Mouse (Mus musculus) natural killer cell, adult 2 months (primary cell): ENCODE measurements around the gene Ptn.

Experiments
- DNase-seq, 2 experiments: peaks; one replicate each; pipeline ENCODE4 v3.0.0; 2022; ENCODE audit warnings: low spot score in 2 of 2

Ptn gene

DNA sequence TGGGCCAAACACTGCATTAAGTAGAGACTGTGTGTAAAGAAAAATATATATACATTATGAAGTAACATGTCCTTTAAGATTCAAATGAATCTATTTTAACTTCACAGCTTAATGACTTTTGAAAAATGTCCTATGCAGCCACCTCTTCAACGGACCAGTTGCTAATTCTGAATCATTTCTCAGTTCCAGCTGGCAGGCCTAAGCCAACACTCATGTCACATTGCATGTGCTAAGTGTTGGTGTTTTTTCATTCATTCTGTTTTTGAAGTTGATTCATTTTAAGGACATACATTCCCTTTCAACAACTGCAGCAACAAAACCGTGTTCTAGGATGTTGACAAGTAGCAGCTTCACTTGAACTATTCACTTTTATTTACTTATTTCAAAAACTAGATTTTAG lies 6.0 kb upstream of the Ptn start:
- no peak for DNase-seq

DNA sequence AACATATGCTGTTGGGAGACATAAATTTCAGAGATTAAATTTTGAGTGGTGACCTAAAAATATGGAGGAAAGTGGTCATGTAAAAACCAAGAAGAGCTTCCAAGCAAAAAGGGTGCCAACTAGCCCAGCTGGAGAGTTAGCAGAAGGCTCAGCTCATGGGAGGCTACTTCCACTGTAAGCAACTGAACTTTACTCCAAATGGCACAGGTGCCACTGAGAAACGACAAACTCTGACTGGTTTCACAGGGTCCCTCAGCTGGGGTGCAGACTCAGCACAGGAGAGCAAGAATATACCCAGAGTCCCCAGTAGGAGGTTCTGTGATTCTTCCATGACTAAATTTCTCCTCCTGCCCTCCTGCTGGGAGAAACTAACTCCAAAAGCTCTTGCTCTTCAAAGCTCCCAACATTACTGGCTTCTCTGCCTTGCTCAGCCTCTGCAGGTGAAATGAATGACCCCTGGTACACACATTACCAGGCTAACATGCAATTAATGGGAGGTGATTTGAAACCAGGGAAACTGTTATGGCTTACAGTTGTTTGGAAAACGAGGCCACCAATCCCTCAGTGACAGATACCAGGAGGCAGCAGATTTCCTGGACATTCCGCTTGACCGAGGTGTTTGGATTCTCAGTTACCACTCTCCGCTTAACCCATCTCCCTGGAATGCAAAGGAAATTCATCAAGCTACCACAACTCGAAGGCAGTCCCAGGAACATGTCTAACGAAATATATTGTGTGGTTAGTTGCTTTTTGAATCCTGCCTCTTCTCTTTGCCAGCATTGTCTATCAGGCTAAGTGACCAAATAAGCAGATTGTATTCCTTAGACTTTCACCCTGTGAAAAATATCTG lies 2.9 kb upstream of the Ptn start:
- DNase-seq, result no peak

DNA sequence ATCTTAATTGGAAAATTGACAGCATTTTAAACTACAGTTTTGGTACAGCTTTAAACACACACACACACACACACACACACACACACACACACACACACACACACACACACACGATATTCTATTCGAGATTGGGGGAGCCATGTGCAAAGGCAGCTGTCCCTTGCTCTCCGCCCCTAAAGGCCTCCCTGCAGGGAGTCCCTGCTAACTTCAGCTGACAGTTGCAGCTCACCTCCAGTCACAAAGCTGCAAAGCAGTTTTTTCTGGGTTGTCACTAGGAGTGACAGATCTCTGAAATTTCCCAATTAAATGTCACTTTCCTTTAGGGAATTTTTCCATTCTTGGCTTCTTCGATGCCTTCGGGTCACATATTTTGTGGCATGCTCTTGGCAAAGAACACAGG lies 428 bp upstream of the Ptn start:
- no peak for DNase-seq

DNA sequence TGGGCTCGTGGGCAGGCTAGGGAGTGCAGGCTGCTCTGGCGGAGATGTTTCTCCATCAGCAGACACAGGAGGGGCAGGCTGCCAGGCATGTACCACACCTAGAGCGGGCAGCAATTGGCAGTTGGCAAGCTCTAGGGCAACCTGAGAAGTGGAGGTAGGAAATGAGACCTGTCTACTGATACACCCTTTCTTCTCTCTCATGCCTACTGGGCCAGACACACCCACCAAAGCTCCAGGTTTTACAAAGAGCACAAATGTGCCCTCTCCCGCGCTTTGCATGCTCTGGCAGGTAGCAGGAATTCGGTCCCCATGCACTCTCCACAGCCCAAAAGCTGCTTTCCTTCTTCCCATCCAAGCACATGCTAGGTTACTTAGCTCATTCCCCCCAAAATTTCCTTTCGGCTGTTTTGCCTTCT lies 701 bp downstream of the Ptn start:
- no peak for DNase-seq

DNA sequence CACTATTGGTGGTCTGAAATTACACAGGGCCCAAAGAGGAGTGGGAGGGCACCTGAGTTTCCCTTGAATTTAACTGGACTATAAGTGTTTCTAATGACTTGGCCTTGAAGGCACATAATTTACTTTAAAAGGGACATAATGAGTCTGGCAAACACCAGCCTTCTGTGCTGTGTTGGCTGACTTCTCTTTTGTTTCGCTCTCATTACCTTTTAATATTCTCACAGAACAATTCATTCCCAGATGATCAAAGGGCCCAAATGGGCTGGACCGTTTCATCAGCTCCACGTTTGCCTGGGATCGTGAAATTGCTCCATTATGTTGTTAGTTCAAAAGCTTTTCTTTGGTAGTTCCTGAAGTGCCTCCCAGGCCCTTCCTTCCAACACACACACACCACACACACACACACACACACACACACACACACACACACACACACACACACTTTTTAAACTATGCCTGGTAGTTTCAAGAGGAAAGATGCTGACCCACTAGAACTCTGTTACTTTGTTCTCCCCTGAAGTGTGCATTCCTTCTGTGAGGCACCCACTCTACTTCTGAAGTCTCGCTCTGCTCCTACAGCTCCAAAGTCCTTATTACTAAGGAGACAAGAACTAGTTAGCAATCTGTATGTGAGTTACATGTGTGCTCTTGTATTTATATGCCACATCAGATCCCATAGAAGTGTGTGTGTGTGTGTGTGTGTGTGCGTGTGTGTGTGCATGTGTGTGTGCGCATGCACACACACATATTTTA lies 1.5 kb downstream of the Ptn start:
- no peak for DNase-seq

DNA sequence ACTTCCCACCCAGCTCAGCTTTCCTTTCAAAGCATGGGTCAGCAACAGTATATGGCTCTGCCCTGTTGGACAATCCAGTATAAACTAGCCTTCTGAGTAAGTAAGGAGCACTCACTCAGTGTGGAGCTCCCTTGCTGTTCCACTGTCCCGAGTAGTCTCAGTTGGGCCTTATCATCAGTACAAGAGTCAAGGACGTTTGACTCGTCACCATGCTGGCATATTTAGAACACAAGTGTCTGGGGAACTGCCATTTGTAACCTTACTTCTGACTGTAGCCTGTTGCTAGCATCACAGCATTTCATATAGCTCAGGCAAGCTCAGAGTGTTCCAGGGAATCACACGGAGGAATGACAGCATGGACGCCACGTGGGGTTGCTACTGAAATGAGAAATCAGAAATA lies 3.1 kb downstream of the Ptn start:
- no peak for DNase-seq

DNA sequence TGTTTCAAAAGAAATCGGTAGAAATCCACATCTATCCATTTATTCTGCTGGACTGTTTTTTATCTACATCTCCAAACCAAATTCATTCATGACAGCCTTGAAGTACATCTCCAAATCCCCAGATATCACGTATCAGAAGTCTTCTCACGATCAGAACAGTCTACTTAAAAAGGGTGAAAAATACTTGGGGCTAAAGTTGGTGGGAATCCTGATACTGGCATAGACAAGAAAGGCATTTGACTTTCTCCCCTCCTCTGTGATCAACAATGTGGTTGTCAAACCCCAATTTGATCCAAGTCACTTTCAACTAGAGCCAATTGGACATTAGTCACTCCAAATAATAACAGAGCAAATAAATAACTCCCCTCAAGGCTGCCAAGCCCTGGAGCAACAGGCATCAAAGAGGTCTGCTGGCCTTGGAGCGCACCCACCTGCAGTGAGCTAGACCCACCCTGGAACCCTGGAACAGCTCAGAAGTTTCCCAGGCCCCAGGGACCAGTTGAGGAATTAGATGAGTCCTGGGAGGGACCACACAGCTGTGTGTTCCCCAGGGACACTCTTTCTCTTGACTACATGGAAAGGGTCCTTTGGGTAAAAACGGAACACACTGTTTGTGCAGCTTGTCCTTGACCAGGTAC lies 9.6 kb downstream of the Ptn start:
- DNase-seq, result no peak

DNA sequence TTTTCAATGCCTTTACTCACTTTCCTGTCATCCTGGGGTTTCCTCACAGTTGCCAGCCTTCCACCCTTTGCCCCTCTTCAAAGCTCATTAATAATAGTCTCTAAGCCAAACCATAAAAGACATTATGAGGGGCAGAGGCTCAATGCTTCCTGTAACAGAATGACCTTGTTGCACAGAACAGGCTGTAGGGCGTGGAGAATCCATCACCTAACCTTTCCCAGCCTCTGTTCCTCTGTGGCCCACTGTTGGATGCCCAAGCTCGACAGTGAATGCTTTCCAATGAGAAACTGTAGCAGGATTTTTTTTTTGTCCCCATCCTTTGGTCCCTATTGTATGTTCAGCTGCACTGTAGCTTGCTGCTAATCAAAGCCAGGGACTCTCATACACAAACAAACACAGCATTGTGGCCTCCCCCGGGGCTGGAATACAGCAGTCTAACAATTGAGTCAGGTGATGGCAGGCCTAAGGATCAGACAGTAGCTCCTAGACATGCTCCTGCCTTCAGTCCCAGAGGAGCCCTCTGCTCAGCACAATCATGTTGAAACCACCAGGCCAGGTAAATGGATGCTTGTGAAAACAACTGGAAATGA lies 12.9 kb downstream of the Ptn start:
- no peak for DNase-seq

DNA sequence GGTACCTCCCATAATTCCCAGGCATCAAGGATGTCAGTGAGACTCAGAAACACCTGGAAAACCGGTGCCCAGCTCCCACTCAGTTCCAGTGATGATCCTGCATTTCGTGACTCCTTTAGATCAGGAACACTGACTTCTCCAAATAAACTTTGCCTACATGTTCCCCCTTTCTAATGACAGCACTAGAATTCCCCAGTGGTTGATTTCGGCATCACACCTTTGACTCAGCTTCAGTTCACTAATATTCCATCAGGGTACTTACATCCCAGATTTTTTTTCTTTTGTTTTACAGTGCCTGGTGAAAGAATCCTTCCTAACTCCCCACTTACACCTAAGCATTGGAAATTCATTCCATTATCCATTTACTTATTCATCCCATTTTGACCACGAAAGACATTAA lies 15.5 kb downstream of the Ptn start:
- no peak for DNase-seq

DNA sequence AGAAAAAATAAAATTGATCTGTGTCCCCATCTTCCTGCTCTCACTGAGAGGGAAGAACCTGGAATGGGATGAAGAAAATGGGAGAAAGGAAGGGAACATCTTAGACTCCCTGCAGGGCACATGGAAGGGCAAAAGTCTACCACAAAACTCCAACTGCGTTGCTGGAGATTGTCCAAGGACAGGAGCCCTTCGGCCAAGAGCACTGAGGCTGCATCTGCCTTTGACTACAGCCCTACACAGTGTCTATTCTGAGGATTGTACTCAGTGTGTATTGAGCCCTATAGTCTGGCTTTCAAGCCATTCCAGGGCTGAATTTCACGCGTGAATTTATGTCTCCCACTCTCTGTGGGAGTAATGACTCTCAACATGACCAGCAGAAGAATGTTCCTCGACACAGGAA lies 16.2 kb downstream of the Ptn start:
- no peak for DNase-seq

DNA sequence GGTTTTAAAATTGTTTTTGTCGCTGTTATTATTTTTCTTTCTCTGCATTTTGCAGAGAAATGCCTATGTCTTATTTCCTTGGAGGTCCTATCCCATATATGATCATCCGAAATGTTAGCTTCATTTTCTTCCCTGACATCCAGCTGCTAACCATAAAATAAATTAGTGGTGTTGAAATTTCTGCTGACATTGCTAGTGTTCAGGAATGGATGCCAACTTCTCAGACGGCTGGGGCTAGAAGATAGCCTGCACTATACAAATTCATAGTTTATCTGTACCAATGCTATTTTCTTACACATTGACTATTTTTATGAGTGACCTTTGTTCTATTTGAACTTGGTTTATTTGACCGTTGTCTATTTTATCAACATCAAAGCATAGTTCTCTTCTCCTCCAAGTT lies 20.8 kb downstream of the Ptn start:
- DNase-seq, result no peak

DNA sequence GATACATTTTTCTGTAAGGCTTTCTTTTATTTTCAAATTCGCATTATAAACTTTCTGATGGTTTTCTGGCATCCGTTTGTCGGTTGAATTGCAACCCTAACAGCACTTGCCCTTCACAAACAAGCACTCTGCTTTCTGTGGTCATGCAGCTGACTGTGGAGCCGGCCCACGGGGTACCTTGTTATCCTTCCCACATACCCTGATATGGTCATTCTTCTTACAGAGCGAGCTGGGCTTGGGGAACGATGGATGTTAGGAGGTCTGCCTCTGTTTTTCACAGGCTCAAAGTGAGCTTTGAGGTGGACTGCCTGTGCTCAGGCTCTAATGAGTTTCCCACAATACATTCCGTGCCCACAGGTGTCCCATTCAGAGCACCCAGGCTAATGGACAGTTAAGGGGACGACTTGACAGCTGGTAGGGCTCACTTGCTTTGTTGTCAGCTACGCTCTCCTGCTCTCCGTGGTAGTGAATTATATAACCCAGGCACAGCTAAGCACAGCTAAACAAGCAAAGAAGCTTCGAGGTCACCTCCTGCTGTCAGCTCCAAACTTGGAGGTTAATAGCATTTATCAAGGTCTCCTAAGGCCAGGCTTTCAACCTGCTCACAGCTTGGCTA lies 21.3 kb downstream of the Ptn start:
- no peak for DNase-seq

DNA sequence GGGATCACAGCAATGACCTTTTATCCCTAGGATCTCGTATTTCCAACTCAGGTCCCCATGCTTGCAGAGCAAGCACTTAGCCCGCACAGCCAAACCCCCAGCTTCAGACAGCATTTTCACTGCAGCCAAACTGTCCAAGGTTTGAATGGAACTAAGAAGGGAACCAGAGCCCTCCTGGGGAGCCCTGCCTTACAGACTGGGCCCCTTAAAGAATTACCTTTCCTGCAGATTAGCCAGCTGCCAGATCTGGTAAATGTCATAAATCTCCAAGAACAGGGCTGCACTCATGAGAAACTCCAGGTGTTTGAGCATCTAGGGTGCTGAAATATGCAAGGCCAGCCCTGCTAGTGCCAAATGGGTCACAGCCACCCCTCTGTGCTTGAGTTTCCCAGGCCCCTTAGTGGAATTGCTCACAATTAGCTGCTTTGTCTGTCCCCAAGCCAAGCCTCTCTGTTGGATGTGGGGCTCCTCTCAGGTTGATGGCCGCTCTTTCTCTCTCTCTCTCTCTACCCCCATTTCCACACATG lies 25.3 kb downstream of the Ptn start:
- no peak for DNase-seq

DNA sequence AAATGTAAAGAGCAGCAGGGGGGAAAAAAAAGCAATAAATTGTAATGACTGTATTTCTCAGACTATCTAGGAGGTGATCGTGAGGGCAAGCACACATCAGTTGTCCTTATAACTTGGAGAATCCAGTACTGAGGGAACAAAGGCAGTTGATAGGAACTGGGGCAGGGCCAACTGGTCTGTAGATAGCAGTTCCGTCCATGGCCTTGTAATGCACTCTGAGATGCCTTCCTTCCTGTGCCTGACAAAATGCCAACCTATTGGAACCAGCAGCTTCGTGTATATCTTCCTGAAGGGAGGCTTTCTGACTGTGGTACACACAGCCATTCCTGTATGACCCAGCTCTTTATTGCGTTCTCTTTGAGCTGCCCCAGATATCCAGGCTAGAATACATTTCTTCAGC lies 27.5 kb downstream of the Ptn start:
- no peak for DNase-seq

DNA sequence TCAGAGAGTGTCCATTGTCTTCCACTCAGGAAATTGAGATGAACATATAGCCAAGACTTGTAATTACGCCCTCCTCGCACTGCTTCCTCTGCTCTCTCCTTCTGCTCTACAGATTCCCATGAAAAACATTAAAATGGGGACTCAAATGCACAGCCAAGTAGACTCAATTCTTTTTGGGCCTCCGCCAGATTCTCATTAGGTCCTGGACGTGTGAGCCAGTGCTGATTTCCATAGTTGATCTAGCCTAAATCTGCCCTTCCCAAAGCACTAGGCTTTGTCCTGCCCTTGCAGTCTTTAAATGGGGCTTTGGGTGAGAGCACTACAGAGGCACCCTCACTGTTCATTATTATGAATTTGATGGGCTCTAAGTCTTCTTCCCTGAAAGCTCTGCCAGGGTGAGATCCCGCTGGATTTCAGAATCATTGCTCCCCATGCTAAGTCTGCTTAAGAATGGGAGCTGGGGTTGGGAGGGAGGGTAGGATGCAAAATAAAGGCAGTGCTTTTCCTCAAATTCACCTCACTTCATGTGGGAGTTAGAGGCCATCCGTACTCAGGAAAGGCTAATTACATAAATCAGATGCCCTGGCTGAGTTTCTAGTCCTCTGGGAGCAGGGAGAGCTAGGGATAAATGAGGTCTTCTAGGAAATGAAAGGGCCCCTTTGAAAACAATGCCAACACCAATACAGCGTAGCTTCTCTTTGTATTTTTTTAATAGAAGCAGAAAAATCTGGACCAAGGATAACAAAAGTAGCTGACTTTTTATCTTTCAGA lies 32.3 kb downstream of the Ptn start:
- no peak for DNase-seq

DNA sequence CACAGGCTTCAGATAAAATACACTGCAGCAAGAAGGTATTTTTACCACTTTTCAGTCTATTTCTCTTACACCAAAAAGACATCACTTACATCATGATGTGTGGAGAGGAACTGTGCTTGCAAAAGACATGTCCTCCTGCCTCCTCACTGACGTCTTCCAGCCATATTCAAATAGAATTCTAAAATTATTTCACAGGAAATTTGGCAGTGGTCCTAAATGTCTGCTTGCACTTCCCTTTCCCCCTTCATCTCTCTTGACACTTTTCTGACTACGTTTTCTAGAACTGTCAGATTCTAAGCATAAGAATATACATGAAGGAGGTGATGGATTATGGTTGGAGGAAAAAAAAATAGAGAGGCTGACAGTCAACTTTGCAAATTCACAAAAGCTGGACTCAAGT lies 33.0 kb downstream of the Ptn start:
- no peak for DNase-seq

DNA sequence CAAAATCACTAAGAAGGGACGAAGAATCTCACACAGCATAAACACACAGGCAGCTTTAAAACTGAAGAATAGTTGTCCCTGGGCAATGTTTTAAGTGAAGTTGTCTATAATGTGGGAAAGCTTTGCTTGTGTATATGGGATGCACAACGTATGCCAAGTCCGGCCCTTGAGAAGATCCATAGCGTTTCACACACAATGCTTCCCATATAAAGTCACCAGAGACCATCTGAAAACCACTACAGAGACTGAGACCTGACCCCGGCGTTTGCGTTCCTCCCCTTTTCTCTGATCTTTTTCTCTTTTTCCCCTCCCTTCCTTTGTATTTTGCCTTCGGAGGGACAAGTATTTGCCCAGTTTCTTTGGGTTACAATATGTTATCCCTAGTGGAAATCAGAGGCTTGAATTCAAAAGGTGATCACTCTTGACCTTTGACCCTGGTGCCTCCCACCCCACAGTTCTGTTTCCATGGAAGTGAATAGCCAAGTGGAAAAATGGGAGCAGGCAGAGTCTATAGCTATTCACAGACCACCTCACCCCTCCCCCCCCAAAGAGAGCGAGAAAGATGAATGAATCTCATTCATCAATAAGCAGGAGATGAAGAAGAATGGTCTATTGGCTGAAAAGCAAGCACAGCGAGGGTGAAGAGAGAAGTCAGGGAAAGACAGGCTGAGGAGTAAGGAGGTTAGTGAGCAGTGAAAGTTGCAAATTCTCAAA lies 34.2 kb downstream of the Ptn start:
- DNase-seq, result no peak

DNA sequence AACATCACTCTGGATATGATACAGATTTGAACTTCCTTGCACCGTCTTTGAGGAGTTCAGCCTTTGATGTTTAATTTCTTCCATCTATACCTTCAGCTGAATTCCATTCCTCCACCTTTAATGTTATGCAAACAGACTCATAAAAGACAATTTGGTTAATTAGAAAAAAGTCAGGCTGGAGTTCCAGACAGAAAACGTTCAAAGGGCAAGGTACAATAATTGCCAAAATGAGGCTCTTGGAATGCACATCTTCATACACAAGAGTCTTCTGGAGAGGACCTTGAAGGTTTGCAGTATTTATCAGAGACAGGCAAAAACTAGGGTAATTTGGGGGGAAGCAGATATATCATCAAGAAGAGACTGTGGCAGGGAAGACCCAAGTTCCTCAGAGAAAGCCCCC lies 37.5 kb downstream of the Ptn start:
- no peak for DNase-seq

DNA sequence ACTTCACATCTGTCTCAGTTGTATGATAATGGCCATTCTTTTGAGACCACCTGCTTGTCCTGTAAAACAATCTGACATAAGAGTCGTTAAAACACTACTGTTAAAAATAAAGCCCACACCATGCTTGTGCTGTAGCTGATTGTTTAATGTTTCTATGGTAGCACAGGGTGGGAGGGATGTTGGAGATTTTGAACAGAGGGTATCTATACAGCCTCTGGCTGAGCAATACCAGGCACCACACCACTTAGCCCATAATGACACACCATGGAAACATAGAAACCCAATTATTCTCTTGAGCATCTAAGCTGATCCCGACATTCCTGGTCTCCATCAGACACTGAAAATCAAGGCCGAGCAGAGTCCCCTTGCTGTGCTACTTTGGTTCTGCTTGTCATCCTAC lies 41.0 kb downstream of the Ptn start:
- no peak for DNase-seq

DNA sequence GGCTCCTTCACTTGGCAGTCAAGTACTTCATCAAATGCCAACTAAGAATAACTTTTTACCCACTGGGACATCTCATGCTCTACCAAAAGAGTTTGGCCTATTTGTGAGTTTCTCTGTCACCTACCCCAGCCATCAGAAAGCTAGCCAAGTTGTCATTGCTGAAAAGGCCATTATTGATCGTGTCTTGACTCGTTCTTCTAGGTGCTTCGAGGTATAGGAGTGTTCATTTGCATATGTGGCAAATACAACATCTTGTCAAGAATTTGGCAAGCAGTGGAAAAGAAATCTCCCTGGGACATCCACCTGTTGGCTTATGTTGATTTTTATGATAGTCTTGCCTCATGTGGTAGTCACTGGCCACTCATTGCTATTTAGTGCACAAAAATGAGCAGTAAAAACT lies 43.1 kb downstream of the Ptn start:
- no peak for DNase-seq
